Mouse (Mus musculus) E14TG2a.4 (cell line): ENCODE measurements at regions not wholly inside any gene's neighbourhood (a gene's known extent, or its start where the extent isn't known, plus 50 kb on each side); places are given as distances from the start of the nearest gene placed in this dataset.
"Not testable (repeated sequence)": the region's sequence is repeated elsewhere in the genome, so short reads cannot be mapped to it uniquely, and the experiment has no call there.

Source experiments
- CTCF ChIP-seq: conservative IDR thresholded peaks from 2 replicates; pipeline ENCODE4 v1.5.1; 2014; ENCODE audit warnings: low read length
- NANOG ChIP-seq: IDR thresholded peaks from 2 replicates; pipeline ENCODE4 v1.6.1; 2014; ENCODE audit warnings: borderline replicate concordance, low read length, mixed read lengths
- POU5F1 ChIP-seq: IDR thresholded peaks from 2 replicates; pipeline ENCODE4 v1.6.1; 2014; ENCODE audit warnings: low read length, borderline replicate concordance

DNA sequence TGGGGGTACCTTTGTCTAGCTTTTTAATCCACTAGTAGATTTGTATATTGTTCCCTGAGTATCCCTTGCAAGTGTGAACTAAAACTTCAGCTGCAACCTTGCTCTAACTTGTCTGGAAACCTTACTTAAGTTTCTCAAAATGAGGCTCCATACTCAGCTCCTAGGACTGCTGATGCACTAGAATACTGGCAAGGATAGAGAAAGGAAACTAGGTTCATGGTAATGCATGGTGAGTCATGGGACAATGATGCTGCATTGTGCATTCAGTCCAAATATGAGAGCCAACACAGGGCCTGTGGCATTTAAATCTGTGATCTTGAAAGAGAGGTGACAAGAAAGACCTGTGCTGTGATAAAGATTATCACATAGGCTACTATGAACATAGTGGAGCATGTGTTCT is 490.9 kb downstream of the Rpia start:
- TF ChIP-seq CTCF, NANOG, POU5F1: not testable (repeated sequence)
